Mouse (Mus musculus) stomach, embryonic 14.5 days (tissue): ENCODE data around the gene Dnttip1. TPM values are rescaled to one million over a fixed set of nuclear protein-coding genes. Genes with fewer than 3 reads are reported as not detected.
"Not testable (repeated sequence)": the region's sequence is repeated elsewhere in the genome, so short reads cannot be mapped to it uniquely, and the experiment has no call there.

Experiments
- ATAC-seq: fragments of 200-750 bp; cut with Nextera tagmentation; 2 replicates; pipeline ENCODE4 v1.8.0; 2017; ENCODE audit warnings: low read depth, moderate TSS enrichment; ENCODE audit not compliant: insufficient number of reproducible peaks, insufficient read depth, low FRiP score
- H3K27ac ChIP-seq: fragments of 300-500 bp; sonication (generic); 2 replicates; pipeline ENCODE4 v1.5.1; 2014; ENCODE audit warnings: mild to moderate bottlenecking, low read length, moderate library complexity, mixed read lengths
- H3K27me3 ChIP-seq: fragments of 300-500 bp; sonication (generic); 2 replicates; pipeline ENCODE4 v1.6.1; 2014; ENCODE audit warnings: low read length, control low read depth, mixed read lengths; ENCODE audit not compliant: control insufficient read depth, insufficient read depth
- H3K36me3 ChIP-seq: fragments of 300-500 bp; sonication (generic); 2 replicates; pipeline ENCODE4 v1.6.1; 2014; ENCODE audit warnings: mild to moderate bottlenecking, control low read depth, low read length, moderate library complexity, mixed read lengths; ENCODE audit not compliant: control insufficient read depth, insufficient read depth
- H3K4me1 ChIP-seq: fragments of 300-500 bp; sonication (generic); 2 replicates; pipeline ENCODE4 v1.6.1; 2014; ENCODE audit warnings: low read length, control low read depth, mixed read lengths; ENCODE audit not compliant: control insufficient read depth, insufficient read depth
- H3K4me2 ChIP-seq: fragments of 300-500 bp; sonication (generic); replicated peaks from 2 replicates; pipeline ENCODE4 v1.6.1; 2014; ENCODE audit warnings: low read depth, low read length, control low read depth
- H3K4me3 ChIP-seq: fragments of 300-500 bp; sonication (generic); 2 replicates; pipeline ENCODE4 v1.5.1; 2014; ENCODE audit warnings: low read depth, low read length, control low read depth
- H3K9ac ChIP-seq: fragments of 300-500 bp; sonication (generic); replicated peaks from 2 replicates; pipeline ENCODE4 v1.6.1; 2014; ENCODE audit warnings: low read depth, mild to moderate bottlenecking, control low read depth, low read length, moderate library complexity, mixed read lengths
- H3K9me3 ChIP-seq: fragments of 300-500 bp; sonication (generic); 2 replicates; pipeline ENCODE4 v1.6.1; 2016; ENCODE audit warnings: low read depth, low read length, control low read depth; ENCODE audit not compliant: control insufficient read depth
- WGBS: fragments of 180-500 bp; shearing (Covaris S2); extraction: QIAGEN DNeasy Blood & Tissue Kit; methylation state at CpG from one replicate; pipeline ENCODE4 v1.1.7; 2014; 5-methylcytosine and 5-hydroxymethylcytosine counted together
- polyA plus RNA-seq: library from polyadenylated mRNA; unstranded; fragments of >200 nt; fragmentation: Nextera tagmentation; extraction: Ambion mirVana; gene quantifications from 2 replicates; pipeline ENCODE4 v1.2.1, GENCODE M21; 2014

Gene Dnttip1
- polyA plus RNA-seq, 1 experiment from 2014 or later, result 69.8 TPM

DNA sequence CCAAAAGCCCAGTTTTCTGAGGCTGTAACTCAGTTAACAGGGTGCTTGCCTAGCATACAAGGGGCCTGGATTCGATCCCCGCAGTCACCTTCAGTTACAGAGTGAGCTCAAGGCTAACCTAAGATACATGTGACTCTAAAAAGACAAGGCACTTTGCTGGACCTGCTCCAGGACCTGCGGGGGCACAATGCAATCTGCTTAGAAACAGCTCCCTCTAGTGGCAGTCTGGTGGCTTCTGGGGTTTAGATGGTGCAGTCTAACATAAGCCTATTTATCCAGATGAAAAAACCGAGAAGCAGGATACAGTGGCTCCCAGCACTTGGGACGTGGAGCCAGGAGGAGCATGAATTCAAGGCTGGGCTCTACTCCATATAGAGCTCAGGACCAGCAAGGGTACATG, 48.5 kb downstream of the Dnttip1 start:
- H3K36me3 ChIP-seq, result peaks cover 50% of the 10 kb centered on the region
- no peaks in the 10 kb centered on the region for H3K9me3 ChIP-seq
- no peak overlapping the region for H3K27ac ChIP-seq
- 0 out of 2 replicates have a peak, but pooled peaks have one; percentile 24 for ATAC-seq
- H3K27me3 ChIP-seq, result no peaks in the 10 kb centered on the region
- no peak overlapping the region for H3K4me3 ChIP-seq
- no peak overlapping the region for H3K4me2 ChIP-seq
- no peaks in the 10 kb centered on the region for H3K4me1 ChIP-seq
- H3K9ac ChIP-seq, result no peak overlapping the region
- 32% methylated on average over 5 of the region's 5 CpGs for WGBS

DNA sequence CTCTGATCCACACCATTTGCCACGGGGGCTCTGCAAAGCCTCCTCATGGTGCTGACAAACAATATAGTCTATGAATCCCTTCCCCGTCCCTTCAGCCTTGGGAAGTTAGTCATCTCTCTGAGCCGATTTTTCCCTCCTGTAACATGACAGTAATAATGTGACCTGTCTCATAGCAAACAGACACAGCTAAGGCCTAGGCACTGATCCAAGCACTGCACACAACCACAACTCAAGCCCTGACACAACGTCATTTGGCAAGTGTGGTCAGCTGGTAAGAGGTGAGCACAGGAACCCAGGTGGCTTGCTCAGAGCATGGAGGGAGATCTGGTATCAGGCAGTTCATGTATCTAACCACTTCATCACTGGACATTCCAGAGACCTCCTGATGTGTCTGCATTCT, 50.1 kb downstream of the Dnttip1 start:
- WGBS, result 83% methylated on average over 4 of the region's 4 CpGs
- no peak for ATAC-seq

GRCm38 (mm10) chr2:164798554-164798953, 52.8 kb downstream of the Dnttip1 start:
- not testable (repeated sequence) for ATAC-seq, H3K4me2 ChIP-seq, H3K9ac ChIP-seq, H3K4me3 ChIP-seq, H3K4me1 ChIP-seq, H3K9me3 ChIP-seq, H3K27ac ChIP-seq, H3K27me3 ChIP-seq
- H3K36me3 ChIP-seq, result peaks cover 30% of the 10 kb centered on the region
- WGBS, result 78% methylated on average over 6 of the region's 6 CpGs

More for the DNA sequence above, 50.1 kb downstream of the Dnttip1 start:
- Histone ChIP-seq H3K4me3 (no peak overlapping the region), H3K27ac (no peak overlapping the region), H3K27me3 (no peaks in the 10 kb centered on the region), H3K36me3 (peaks cover 53% of the 10 kb centered on the region), H3K4me1 (no peaks in the 10 kb centered on the region), H3K4me2 (no peak overlapping the region), H3K9ac (no peak overlapping the region), H3K9me3 (no peaks in the 10 kb centered on the region)

DNA sequence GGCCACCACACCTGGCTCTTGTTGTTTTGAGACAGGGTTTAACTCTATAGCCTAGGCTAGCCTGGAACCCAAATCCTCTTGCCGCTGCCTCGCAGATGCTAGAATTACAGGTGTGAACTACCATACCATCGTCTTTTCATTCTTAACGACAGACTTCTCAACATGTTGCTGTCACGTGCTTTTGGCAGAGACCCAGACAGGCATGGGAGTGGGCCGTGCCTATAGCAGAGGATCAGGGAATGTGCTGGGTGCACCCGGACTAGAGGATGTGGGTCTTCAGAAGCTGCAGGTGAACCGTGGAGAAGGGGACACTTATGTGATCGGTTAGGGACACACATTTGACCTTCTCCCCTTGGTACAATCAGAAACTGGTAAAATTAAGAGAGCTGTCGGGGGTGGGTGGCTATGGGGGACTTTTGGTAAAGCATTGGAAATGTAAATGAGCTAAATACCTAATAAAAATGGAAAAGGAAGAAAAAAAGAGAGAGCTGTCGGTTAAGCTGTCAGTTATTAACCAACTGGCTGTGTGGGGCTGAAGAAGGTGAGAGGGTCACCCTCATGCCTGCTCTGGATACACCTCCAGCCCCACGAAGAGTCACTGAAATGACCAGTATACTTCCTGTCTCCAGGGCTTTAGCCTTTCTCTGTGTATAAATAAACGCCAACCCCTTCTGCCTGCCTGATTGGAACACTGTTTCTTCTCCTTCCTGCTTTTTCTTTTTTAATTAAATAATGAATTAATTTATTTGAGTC, 54.6 kb downstream of the Dnttip1 start:
- WGBS, result 89% methylated on average over 13 of the region's 13 CpGs
- no peaks in the 10 kb centered on the region for H3K9me3 ChIP-seq
- no peak for ATAC-seq
- no peak overlapping the region for H3K27ac ChIP-seq
- no peak overlapping the region for H3K4me3 ChIP-seq
- peaks cover 20% of the 10 kb centered on the region for H3K36me3 ChIP-seq
- H3K27me3 ChIP-seq, result no peaks in the 10 kb centered on the region
- H3K4me1 ChIP-seq, result peaks cover 5% of the 10 kb centered on the region; the same call in 1 of the 2 replicates
- no peak overlapping the region for H3K9ac ChIP-seq
- H3K4me2 ChIP-seq, result no peak overlapping the region

DNA sequence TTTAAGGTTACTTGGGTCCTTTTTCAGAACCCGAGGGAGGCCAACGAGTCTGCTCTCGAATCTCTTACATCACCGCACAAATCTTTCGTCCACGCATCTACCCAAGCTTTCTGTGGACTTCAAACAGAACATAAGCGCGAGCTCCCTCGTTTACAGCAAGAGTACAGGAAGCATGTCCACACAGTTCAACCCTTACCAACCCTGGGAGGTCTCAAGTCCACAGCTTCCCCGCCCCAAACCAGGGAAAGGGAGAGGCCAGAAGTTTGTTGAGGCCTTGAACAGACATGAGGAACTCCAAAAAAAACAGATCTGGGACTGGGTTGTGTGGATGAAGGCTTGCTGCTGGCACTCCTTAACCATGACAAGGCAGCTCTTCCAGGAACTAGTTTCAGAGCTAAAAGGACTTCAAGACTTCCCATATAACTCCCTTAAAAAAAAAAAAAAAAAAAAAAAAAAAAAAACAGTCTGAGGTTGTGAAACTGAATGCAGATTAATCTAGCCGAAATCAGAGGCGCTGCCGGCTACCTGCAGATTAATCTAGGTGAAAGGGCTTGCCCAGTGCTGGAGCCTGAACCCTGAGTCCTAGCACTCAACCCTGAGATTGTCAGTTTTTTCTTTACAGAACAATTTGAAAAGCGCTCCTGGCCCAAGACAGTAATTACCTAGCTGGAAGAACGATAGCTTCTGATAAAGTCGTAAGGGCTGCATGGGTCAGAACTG, 57.6 kb downstream of the Dnttip1 start:
- Histone ChIP-seq H3K27me3 (no peaks in the 10 kb centered on the region), H3K27ac (no peak overlapping the region), H3K4me3 (peak overlapping the region; percentile 62; the same call in 1 of the 2 replicates), H3K9me3 (no peaks in the 10 kb centered on the region), H3K4me2 (peak overlapping the region; percentile 66; the same call in 1 of the 2 replicates), H3K9ac (peak overlapping the region; percentile 67; the same call in 1 of the 2 replicates), H3K4me1 (peaks cover 7% of the 10 kb centered on the region; the same call in 1 of the 2 replicates), H3K36me3 (peaks cover 3% of the 10 kb centered on the region; the same call in 1 of the 2 replicates)
- ATAC-seq, result no peak
- WGBS, result 90% methylated on average over 16 of the region's 16 CpGs

GRCm38 (mm10) chr2:164803921-164804313, 58.1 kb downstream of the Dnttip1 start:
- no peak for ATAC-seq
- Histone ChIP-seq H3K27ac (no peak overlapping the region), H3K4me1 (peaks cover 7% of the 10 kb centered on the region; the same call in 1 of the 2 replicates), H3K9ac (peak overlapping the region; percentile 67; the same call in 1 of the 2 replicates), H3K36me3 (peaks cover 5% of the 10 kb centered on the region; the same call in 1 of the 2 replicates), H3K4me2 (peak overlapping the region; percentile 66), H3K9me3 (no peaks in the 10 kb centered on the region), H3K27me3 (no peaks in the 10 kb centered on the region), H3K4me3 (peak overlapping the region; percentile 62)
- WGBS, result 23% methylated on average over 1 of the region's 1 CpGs

DNA sequence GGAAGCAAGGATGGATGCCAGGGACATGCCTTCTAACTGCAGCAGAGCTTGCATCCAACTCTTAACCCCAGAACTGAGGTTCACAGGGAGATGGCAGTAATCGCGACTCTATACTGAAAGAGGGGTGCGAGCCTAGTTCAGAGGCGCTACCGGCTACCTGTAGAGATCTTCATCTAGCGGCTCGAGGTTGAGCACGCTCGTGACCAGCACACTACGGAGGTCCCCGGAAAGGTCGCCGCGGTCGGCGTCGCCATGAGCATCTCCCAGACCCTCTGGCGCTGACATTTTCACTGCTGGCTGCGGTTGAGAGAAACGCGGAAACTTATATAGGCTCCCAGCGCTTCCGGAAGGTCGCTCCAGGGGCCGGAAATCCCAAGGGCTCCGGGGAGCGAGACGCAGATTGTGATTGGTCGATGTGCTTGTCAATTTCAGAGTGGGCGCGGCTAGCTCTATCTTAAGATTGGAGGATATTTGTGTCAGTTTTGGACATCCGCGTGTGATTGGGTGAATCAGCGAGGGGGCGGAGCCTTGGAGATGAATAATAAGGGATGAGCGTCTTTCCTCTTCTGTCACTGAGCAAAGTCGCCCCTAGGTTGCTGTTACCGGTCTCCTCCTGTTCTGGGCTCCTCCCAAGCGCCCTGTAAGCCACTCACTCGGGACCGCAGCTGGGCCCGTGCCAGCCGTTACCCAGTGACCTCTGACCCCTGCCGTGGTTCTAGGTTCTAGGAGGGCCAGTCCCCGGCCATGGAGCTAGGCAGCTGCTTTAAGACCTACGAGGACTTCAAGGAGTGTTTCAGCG, 58.9 kb downstream of the Dnttip1 start, which contains the start of the genes Acot8 and Zswim3:
Acot8 (minus strand) TSS at position 350 of the 799 bp plus-strand sequence.
Zswim3 (plus strand) TSS at position 566 of the 799 bp plus-strand sequence.
- under 1% methylated on average over 47 of the region's 47 CpGs for WGBS
- Histone ChIP-seq H3K9ac (peak within 1 kb of the TSS; percentile 67), H3K27ac (peak within 1 kb of the TSS; percentile 50), H3K4me2 (peak within 1 kb of the TSS; percentile 66), H3K4me3 (peak within 1 kb of the TSS; percentile 62), H3K9me3 (no peaks in the 10 kb centered on the region), H3K4me1 (peaks cover 7% of the 10 kb centered on the region; the same call in 1 of the 2 replicates), H3K36me3 (peaks cover 8% of the 10 kb centered on the region; the same call in 1 of the 2 replicates), H3K27me3 (no peaks in the 10 kb centered on the region)
- peak; percentile 99 for ATAC-seq
